Mouse (Mus musculus): ENCODE measurements at regions not wholly inside any gene's neighbourhood (a gene's known extent, or its start where the extent isn't known, plus 50 kb on each side); places are given as distances from the start of the nearest gene placed in this dataset.

GRCm38 (mm10) chr2:128497891-128498290 is 93.1 kb upstream of the Spdye4c start:
- Histone ChIP-seq H3K36me3 (no peaks in the 10 kb centered on the region), H3K27me3 (replicated peaks) (no peaks in the 10 kb centered on the region), H3K27ac (no peak overlapping the region), H3K4me3 (replicated peaks) (no peak overlapping the region), H3K9ac (no peak overlapping the region), H3K4me2 (no peak overlapping the region), H3K9me3 (no peaks in the 10 kb centered on the region), H3K4me1 (no peaks in the 10 kb centered on the region)
- ATAC-seq (ENCODE audit: insufficient read depth, low FRiP score, low read depth): no peak
- 68% methylated on average over 3 of the region's 3 CpGs for WGBS

- no peak overlapping the region for H3K4me3 ChIP-seq (replicated peaks)
- WGBS: 69% methylated on average over 5 of the region's 5 CpGs
These were observed 92.4 kb upstream of the Spdye4c start for GRCm38 (mm10) chr2:128498611-128499010.

GRCm38 (mm10) chr2:128499575-128500184 is 91.3 kb upstream of the Spdye4c start:
- Histone ChIP-seq H3K36me3 (no peaks in the 10 kb centered on the region), H3K4me3 (replicated peaks) (no peak overlapping the region), H3K9ac (no peak overlapping the region), H3K4me2 (no peak overlapping the region), H3K4me1 (no peaks in the 10 kb centered on the region), H3K9me3 (no peaks in the 10 kb centered on the region), H3K27ac (no peak overlapping the region), H3K27me3 (replicated peaks) (no peaks in the 10 kb centered on the region)
- 81% methylated on average over 14 of the region's 14 CpGs for WGBS
- ATAC-seq (ENCODE audit: insufficient read depth, low FRiP score, low read depth): no peak

More at GRCm38 (mm10) chr2:128498611-128499010, 92.4 kb upstream of the Spdye4c start:
- H3K9ac ChIP-seq: no peak overlapping the region
- no peak for ATAC-seq (ENCODE audit: insufficient read depth, low FRiP score, low read depth)
- no peaks in the 10 kb centered on the region for H3K9me3 ChIP-seq
- no peaks in the 10 kb centered on the region for H3K4me1 ChIP-seq
- H3K27me3 ChIP-seq (replicated peaks): no peaks in the 10 kb centered on the region
- no peak overlapping the region for H3K27ac ChIP-seq
- no peak overlapping the region for H3K4me2 ChIP-seq
- H3K36me3 ChIP-seq: no peaks in the 10 kb centered on the region

GRCm38 (mm10) chr2:128502676-128503075 is 88.3 kb upstream of the Spdye4c start:
- no peaks in the 10 kb centered on the region for H3K9me3 ChIP-seq
- H3K27me3 ChIP-seq (replicated peaks): no peaks in the 10 kb centered on the region
- H3K4me2 ChIP-seq: no peak overlapping the region
- no peak overlapping the region; the same call in 1 of the 2 replicates for H3K27ac ChIP-seq
- ATAC-seq (ENCODE audit: insufficient read depth, low FRiP score, low read depth): no peak
- no peaks in the 10 kb centered on the region for H3K4me1 ChIP-seq
- no peak overlapping the region for H3K4me3 ChIP-seq (replicated peaks)
- no peak overlapping the region for H3K9ac ChIP-seq
- H3K36me3 ChIP-seq: no peaks in the 10 kb centered on the region
- WGBS: 68% methylated on average over 4 of the region's 4 CpGs

GRCm38 (mm10) chr2:128503136-128503935 is 87.7 kb upstream of the Spdye4c start:
- WGBS: 52% methylated on average over 2 of the region's 2 CpGs
- Histone ChIP-seq H3K9me3 (no peaks in the 10 kb centered on the region), H3K4me1 (no peaks in the 10 kb centered on the region)

GRCm38 (mm10) chr2:128507591-128508243 is 83.3 kb upstream of the Spdye4c start:
- no peak overlapping the region for H3K9ac ChIP-seq
- no peaks in the 10 kb centered on the region for H3K27me3 ChIP-seq (replicated peaks)
- H3K36me3 ChIP-seq: no peaks in the 10 kb centered on the region
- H3K27ac ChIP-seq: peak overlapping the region; percentile 59
- peak; percentile 85 for ATAC-seq (ENCODE audit: insufficient read depth, low FRiP score, low read depth)
- H3K4me1 ChIP-seq: no peaks in the 10 kb centered on the region
- 0 out of 2 replicates have a peak overlapping the region, but pooled peaks have one; percentile 14 for H3K4me2 ChIP-seq
- H3K4me3 ChIP-seq (replicated peaks): no peak overlapping the region
- H3K9me3 ChIP-seq: no peaks in the 10 kb centered on the region
- 21% methylated on average over 11 of the region's 11 CpGs for WGBS

More at GRCm38 (mm10) chr2:128503136-128503935, 87.7 kb upstream of the Spdye4c start:
- H3K4me2 ChIP-seq: no peak overlapping the region
- H3K9ac ChIP-seq: no peak overlapping the region
- no peak overlapping the region for H3K4me3 ChIP-seq (replicated peaks)
- H3K27ac ChIP-seq: no peak overlapping the region; the same call in 1 of the 2 replicates
- H3K27me3 ChIP-seq (replicated peaks): no peaks in the 10 kb centered on the region
- no peaks in the 10 kb centered on the region for H3K36me3 ChIP-seq
- ATAC-seq (ENCODE audit: insufficient read depth, low FRiP score, low read depth): no peak

- Histone ChIP-seq H3K9me3 (no peaks in the 10 kb centered on the region), H3K4me2 (no peak overlapping the region), H3K27me3 (replicated peaks) (no peaks in the 10 kb centered on the region), H3K9ac (no peak overlapping the region), H3K36me3 (no peaks in the 10 kb centered on the region), H3K4me3 (replicated peaks) (no peak overlapping the region), H3K27ac (peak overlapping the region; percentile 59), H3K4me1 (no peaks in the 10 kb centered on the region)
- 60% methylated on average over 2 of the region's 2 CpGs for WGBS
- ATAC-seq (ENCODE audit: insufficient read depth, low FRiP score, low read depth): no peak
These were observed 82.8 kb upstream of the Spdye4c start for GRCm38 (mm10) chr2:128508244-128508605.

GRCm38 (mm10) chr2:128511291-128511690 is 79.7 kb upstream of the Spdye4c start:
- no peak overlapping the region for H3K4me3 ChIP-seq (replicated peaks)
- no peaks in the 10 kb centered on the region for H3K9me3 ChIP-seq
- H3K4me2 ChIP-seq: no peak overlapping the region
- no peaks in the 10 kb centered on the region for H3K36me3 ChIP-seq
- ATAC-seq (ENCODE audit: insufficient read depth, low FRiP score, low read depth): no peak
- no peak overlapping the region for H3K9ac ChIP-seq
- no peaks in the 10 kb centered on the region for H3K27me3 ChIP-seq (replicated peaks)
- H3K4me1 ChIP-seq: 0 out of 2 replicates have a peak, but pooled peaks cover 7% of the 10 kb centered on the region
- H3K27ac ChIP-seq: no peak overlapping the region
- WGBS: 65% methylated on average over 6 of the region's 6 CpGs

GRCm38 (mm10) chr2:128512852-128513251 is 78.2 kb upstream of the Spdye4c start:
- ATAC-seq (ENCODE audit: insufficient read depth, low FRiP score, low read depth): no peak
- H3K4me1 ChIP-seq: 0 out of 2 replicates have a peak, but pooled peaks cover 7% of the 10 kb centered on the region
- no peak overlapping the region for H3K27ac ChIP-seq
- no peaks in the 10 kb centered on the region for H3K27me3 ChIP-seq (replicated peaks)
- H3K9ac ChIP-seq: no peak overlapping the region
- no peaks in the 10 kb centered on the region for H3K36me3 ChIP-seq
- WGBS: 50% methylated on average over 6 of the region's 6 CpGs
- H3K9me3 ChIP-seq: no peaks in the 10 kb centered on the region
- no peak overlapping the region for H3K4me3 ChIP-seq (replicated peaks)
- no peak overlapping the region for H3K4me2 ChIP-seq

GRCm38 (mm10) chr2:128514463-128515290 is 76.3 kb upstream of the Spdye4c start:
- H3K27ac ChIP-seq: peak overlapping the region; percentile 38

GRCm38 (mm10) chr2:128515701-128516100 is 75.3 kb upstream of the Spdye4c start:
- no peaks in the 10 kb centered on the region for H3K9me3 ChIP-seq
- no peaks in the 10 kb centered on the region for H3K36me3 ChIP-seq
- H3K27me3 ChIP-seq (replicated peaks): no peaks in the 10 kb centered on the region
- WGBS: 58% methylated on average over 5 of the region's 5 CpGs
- H3K9ac ChIP-seq: no peak overlapping the region
- H3K4me1 ChIP-seq: 0 out of 2 replicates have a peak, but pooled peaks cover 7% of the 10 kb centered on the region
- no peak for ATAC-seq (ENCODE audit: insufficient read depth, low FRiP score, low read depth)
- no peak overlapping the region for H3K4me2 ChIP-seq
- H3K4me3 ChIP-seq (replicated peaks): no peak overlapping the region
- H3K27ac ChIP-seq: 0 out of 2 replicates have a peak overlapping the region, but pooled peaks have one; percentile 1

More at GRCm38 (mm10) chr2:128514463-128515290, 76.3 kb upstream of the Spdye4c start:
- WGBS: 57% methylated on average over 17 of the region's 17 CpGs
- Histone ChIP-seq H3K9ac (no peak overlapping the region), H3K4me1 (0 out of 2 replicates have a peak, but pooled peaks cover 7% of the 10 kb centered on the region), H3K4me2 (no peak overlapping the region), H3K27me3 (replicated peaks) (no peaks in the 10 kb centered on the region), H3K4me3 (replicated peaks) (no peak overlapping the region), H3K36me3 (no peaks in the 10 kb centered on the region), H3K9me3 (no peaks in the 10 kb centered on the region)
- peak; percentile 59; the same call in 1 of the 2 replicates for ATAC-seq (ENCODE audit: insufficient read depth, low FRiP score, low read depth)
